Mouse (Mus musculus) intestine, embryonic 14.5 days (tissue): ENCODE data around the gene Hyal1. TPM values are rescaled to one million over a fixed set of nuclear protein-coding genes. Genes with fewer than 3 reads are reported as not detected.

Source experiments
- ATAC-seq: fragments of 200-750 bp; cut with Nextera tagmentation; replicated peaks from 2 replicates; pipeline ENCODE4 v1.8.0; 2017; ENCODE audit warnings: low read depth, moderate number of reproducible peaks, moderate TSS enrichment, moderate library complexity; ENCODE audit not compliant: low FRiP score, low TSS enrichment
- DNase-seq: peaks from one replicate; pipeline ENCODE4 v3.0.0-alpha.2; 2018; ENCODE audit warnings: low spot score
- H3K27ac ChIP-seq: fragments of 300-500 bp; sonication (generic); 2 replicates; pipeline ENCODE4 v1.5.1; 2014; ENCODE audit warnings: low read depth, mild to moderate bottlenecking, control low read depth
- H3K27me3 ChIP-seq: fragments of 300-500 bp; sonication (generic); replicated peaks from 2 replicates; pipeline ENCODE4 v1.6.1; 2014; ENCODE audit warnings: low read length, control low read depth; ENCODE audit not compliant: control insufficient read depth, insufficient read depth
- H3K36me3 ChIP-seq: fragments of 300-500 bp; sonication (generic); 2 replicates; pipeline ENCODE4 v1.6.1; 2014; ENCODE audit warnings: low read length, control low read depth; ENCODE audit not compliant: control insufficient read depth, insufficient read depth
- H3K4me1 ChIP-seq: fragments of 300-500 bp; sonication (generic); replicated peaks from 2 replicates; pipeline ENCODE4 v1.6.1; 2014; ENCODE audit warnings: low read length, control low read depth, mixed read lengths; ENCODE audit not compliant: control insufficient read depth, insufficient read depth
- H3K4me2 ChIP-seq: fragments of 300-500 bp; sonication (generic); 2 replicates; pipeline ENCODE4 v1.6.1; 2014; ENCODE audit warnings: low read length
- H3K4me3 ChIP-seq: fragments of 300-500 bp; sonication (generic); 2 replicates; pipeline ENCODE4 v1.5.1; 2014; ENCODE audit warnings: low read depth, low read length, control low read depth, mixed read lengths
- H3K9ac ChIP-seq: fragments of 300-500 bp; sonication (generic); 2 replicates; pipeline ENCODE4 v1.6.1; 2014; ENCODE audit warnings: mild to moderate bottlenecking, low read length
- H3K9me3 ChIP-seq: fragments of 300-500 bp; sonication (generic); 2 replicates; pipeline ENCODE4 v1.6.1; 2016; ENCODE audit warnings: low read length, control low read depth; ENCODE audit not compliant: control insufficient read depth
- WGBS: fragments of 180-500 bp; shearing (Covaris S2); extraction: QIAGEN DNeasy Blood & Tissue Kit; methylation state at CpG from one replicate; pipeline ENCODE4 v1.1.7; 2014; 5-methylcytosine and 5-hydroxymethylcytosine counted together
- polyA plus RNA-seq: library from polyadenylated mRNA; unstranded; fragments of >200 nt; fragmentation: Nextera tagmentation; extraction: Ambion mirVana; gene quantifications from 2 replicates; pipeline ENCODE4 v1.2.1, GENCODE M21; 2014

Hyal1 gene
- polyA plus RNA-seq, 1 experiment from 2014 or later, result 5.1 TPM

GRCm38 (mm10) chr9:107582509-107583062, 5.9 kb downstream of the Hyal1 start:
- no peaks in the 10 kb centered on the region for H3K9me3 ChIP-seq
- peaks cover 6% of the 10 kb centered on the region; the same call in 1 of the 2 replicates for H3K36me3 ChIP-seq
- ATAC-seq (no peak), DNase-seq (no peak)
- H3K4me3 ChIP-seq, result no peak overlapping the region
- whole genome bisulfite sequencing, result 89% methylated on average over 7 of the region's 7 CpGs
- H3K27me3 ChIP-seq, result no peaks in the 10 kb centered on the region
- H3K9ac ChIP-seq, result no peak overlapping the region
- no peak overlapping the region for H3K4me2 ChIP-seq
- no peak overlapping the region for H3K27ac ChIP-seq
- peaks cover 3% of the 10 kb centered on the region; the same call in 1 of the 2 replicates for H3K4me1 ChIP-seq

GRCm38 (mm10) chr9:107583174-107583573, 6.4 kb downstream of the Hyal1 start:
- Histone ChIP-seq H3K27ac (no peak overlapping the region), H3K4me2 (no peak overlapping the region), H3K4me3 (no peak overlapping the region), H3K9me3 (no peaks in the 10 kb centered on the region), H3K9ac (no peak overlapping the region), H3K27me3 (no peaks in the 10 kb centered on the region), H3K4me1 (peaks cover 5% of the 10 kb centered on the region), H3K36me3 (peaks cover 6% of the 10 kb centered on the region; the same call in 1 of the 2 replicates)
- WGBS, result 91% methylated on average over 14 of the region's 14 CpGs
- ATAC-seq (no peak), DNase-seq (no peak)

GRCm38 (mm10) chr9:107586504-107586903, 9.8 kb downstream of the Hyal1 start:
- H3K36me3 ChIP-seq, result peaks cover 27% of the 10 kb centered on the region
- no peak overlapping the region for H3K27ac ChIP-seq
- H3K27me3 ChIP-seq, result no peaks in the 10 kb centered on the region
- H3K4me1 ChIP-seq, result peaks cover 11% of the 10 kb centered on the region
- H3K9me3 ChIP-seq, result no peaks in the 10 kb centered on the region
- no peak for DNase-seq
- 92% methylated on average over 5 of the region's 5 CpGs for WGBS
- H3K4me2 ChIP-seq, result no peak overlapping the region
- no peak for ATAC-seq
- no peak overlapping the region for H3K9ac ChIP-seq
- no peak overlapping the region for H3K4me3 ChIP-seq

GRCm38 (mm10) chr9:107586974-107587832, 10.5 kb downstream of the Hyal1 start, which contains the start of gene Ifrd2:
TSS of gene Ifrd2 (plus strand) at chr9:107587642.
- whole genome bisulfite sequencing, result 14% methylated on average over 46 of the region's 46 CpGs
- peak; percentile 94 for DNase-seq

GRCm38 (mm10) chr9:107587833-107588639, 11.3 kb downstream of the Hyal1 start:
- Histone ChIP-seq H3K9me3 (no peaks in the 10 kb centered on the region), H3K4me1 (peaks cover 11% of the 10 kb centered on the region), H3K4me2 (peak overlapping the region; percentile 89), H3K36me3 (peaks cover 39% of the 10 kb centered on the region), H3K9ac (peak overlapping the region; percentile 65), H3K4me3 (peak overlapping the region; percentile 77), H3K27ac (no peak overlapping the region), H3K27me3 (no peaks in the 10 kb centered on the region)
- WGBS, result 3% methylated on average over 33 of the region's 33 CpGs
- no peak for DNase-seq
- ATAC-seq, result no peak; the same call in 1 of the 2 replicates

More at GRCm38 (mm10) chr9:107586974-107587832, 10.5 kb downstream of the Hyal1 start, which contains the start of gene Ifrd2:
- Histone ChIP-seq H3K9ac (peak within 1 kb of the TSS; percentile 65), H3K27me3 (no peaks in the 10 kb centered on the region), H3K4me1 (peaks cover 11% of the 10 kb centered on the region), H3K36me3 (peaks cover 34% of the 10 kb centered on the region), H3K4me2 (peak within 1 kb of the TSS; percentile 89), H3K4me3 (peak within 1 kb of the TSS; percentile 77), H3K27ac (no peak within 1 kb of the TSS; the same call in 1 of the 2 replicates), H3K9me3 (no peaks in the 10 kb centered on the region)
- ATAC-seq, result peak; percentile 97

GRCm38 (mm10) chr9:107590058-107590772, 13.5 kb downstream of the Hyal1 start:
- DNase-seq (peak; percentile 54), ATAC-seq (no peak)
- Histone ChIP-seq H3K4me2 (no peak overlapping the region), H3K9me3 (no peaks in the 10 kb centered on the region), H3K9ac (no peak overlapping the region), H3K27me3 (no peaks in the 10 kb centered on the region), H3K27ac (no peak overlapping the region), H3K36me3 (peaks cover 56% of the 10 kb centered on the region), H3K4me3 (no peak overlapping the region), H3K4me1 (peaks cover 11% of the 10 kb centered on the region)
- 90% methylated on average over 25 of the region's 25 CpGs for WGBS

GRCm38 (mm10) chr9:107590773-107591060, 14.0 kb downstream of the Hyal1 start:
- Histone ChIP-seq H3K27me3 (no peaks in the 10 kb centered on the region), H3K4me1 (peaks cover 11% of the 10 kb centered on the region), H3K4me2 (no peak overlapping the region), H3K9me3 (no peaks in the 10 kb centered on the region), H3K9ac (no peak overlapping the region), H3K27ac (no peak overlapping the region), H3K36me3 (peaks cover 56% of the 10 kb centered on the region), H3K4me3 (no peak overlapping the region)
- ATAC-seq, result no peak
- no peak for DNase-seq
- 93% methylated on average over 6 of the region's 6 CpGs for WGBS
